Mouse (Mus musculus): Measurements from ENCODE around the gene Kcnk16. TPM values are rescaled to one million over a fixed set of nuclear protein-coding genes. Genes with fewer than 3 reads are reported as not detected.
A peak's percentile ranks its signal among the peaks of the same experiment; 100 is the strongest.
"Not testable (repeated sequence)": the region's sequence is repeated elsewhere in the genome, so short reads cannot be mapped to it uniquely, and the experiment has no call there.

Gene Kcnk16
- not detected in 2 replicates for polyA plus RNA-seq (2014; fragmentation: Nextera tagmentation; extraction: Ambion mirVana)

DNA sequence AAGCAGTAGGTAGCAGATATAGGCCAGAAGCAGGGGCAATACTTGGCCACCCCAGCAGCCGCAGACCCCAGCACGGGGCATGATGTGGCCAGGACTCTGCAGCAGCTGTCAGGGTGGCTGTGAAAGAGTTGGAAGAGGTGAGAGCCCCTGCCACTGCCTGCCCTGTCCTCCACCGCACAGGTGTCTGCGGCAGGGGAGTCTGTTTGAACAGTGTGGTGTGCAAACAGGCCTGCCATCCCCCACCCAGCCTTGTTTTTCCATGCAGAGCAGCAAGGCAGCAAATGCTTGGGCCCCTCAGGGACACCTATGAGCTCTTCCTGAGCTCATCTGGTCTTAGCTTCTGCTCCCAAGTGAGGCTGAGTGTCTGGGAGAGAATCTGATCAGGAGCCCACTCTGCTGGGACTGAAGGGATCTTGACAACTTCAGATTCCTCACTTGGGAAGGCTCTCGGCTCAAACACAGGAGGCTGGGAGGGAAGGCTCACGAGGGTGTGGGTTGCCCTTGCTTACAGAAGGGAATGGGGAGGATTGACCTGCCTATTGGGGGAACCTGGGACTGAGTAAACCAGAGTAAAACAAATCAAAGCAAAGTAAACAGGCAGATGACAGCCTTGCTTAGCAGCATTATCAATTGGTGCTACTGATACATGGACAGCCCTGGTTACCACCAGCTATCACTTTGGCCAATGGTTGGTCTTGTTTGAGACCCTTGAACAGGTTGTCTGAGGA is at the start of gene Kcnk16:
Kcnk16 (minus strand) TSS at position 118 of the 728 bp plus-strand sequence.
- Histone ChIP-seq H3K27me3 (ENCODE audit: control insufficient read depth, insufficient read depth, low read length) (0 out of 2 replicates have a peak, but pooled peaks cover under 1% of the 10 kb centered on the region), H3K27ac (ENCODE audit: low read depth, low read length) (no peak within 1 kb of the TSS), H3K4me3 (ENCODE audit: low read depth, low read length) (no peak within 1 kb of the TSS), H3K4me2 (no peak within 1 kb of the TSS), H3K4me1 (ENCODE audit: control insufficient read depth, insufficient read depth, low read length) (no peaks in the 10 kb centered on the region), H3K9ac (ENCODE audit: low read depth, low read length) (no peak within 1 kb of the TSS), H3K36me3 (ENCODE audit: control insufficient read depth, insufficient read depth, low read length) (no peaks in the 10 kb centered on the region), H3K9me3 (replicated peaks; ENCODE audit: control insufficient read depth, low read length) (0 out of 2 replicates have a peak, but pooled peaks cover 2% of the 10 kb centered on the region)
- no peak; the same call in 1 of the 2 replicates for ATAC-seq (replicated peaks; ENCODE audit: insufficient number of reproducible peaks, low FRiP score, low TSS enrichment)
- 59% methylated on average over 6 of the region's 6 CpGs for WGBS (ENCODE audit: insufficient replicate concordance)

GRCm38 (mm10) chr14:20315137-20315536 is 46.1 kb upstream of the Kcnk16 start:
- peaks cover 8% of the 10 kb centered on the region for H3K36me3 ChIP-seq (ENCODE audit: control insufficient read depth, insufficient read depth, low read length)

DNA sequence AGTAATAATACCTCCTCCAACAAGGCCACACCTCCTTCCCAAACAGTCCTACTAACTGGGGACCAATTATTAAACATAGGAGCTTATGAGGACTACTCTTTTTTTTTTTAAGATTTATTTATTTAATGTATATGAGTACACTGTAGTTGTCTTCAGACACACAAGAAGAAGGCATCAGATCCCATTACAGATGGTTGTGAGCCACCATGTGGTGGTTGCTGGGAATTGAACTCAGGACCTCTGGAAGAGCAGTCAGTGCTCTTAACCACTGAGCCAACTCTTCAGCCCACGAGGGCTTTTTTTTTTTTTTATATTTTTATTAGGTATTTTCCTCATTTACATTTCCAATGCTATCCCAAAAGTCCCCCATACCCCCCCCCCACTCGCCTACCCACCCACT is 36.1 kb upstream of the Kcnk16 start:
- H3K9me3 ChIP-seq (replicated peaks; ENCODE audit: control insufficient read depth, low read length); H3K4me1 ChIP-seq (ENCODE audit: control insufficient read depth, insufficient read depth, low read length); H3K9ac ChIP-seq (ENCODE audit: low read depth, low read length); H3K27me3 ChIP-seq (ENCODE audit: control insufficient read depth, insufficient read depth, low read length); ATAC-seq (replicated peaks; ENCODE audit: insufficient number of reproducible peaks, low FRiP score, low TSS enrichment); H3K4me2 ChIP-seq; H3K27ac ChIP-seq (ENCODE audit: low read depth, low read length); H3K4me3 ChIP-seq (ENCODE audit: low read depth, low read length); H3K36me3 ChIP-seq (ENCODE audit: control insufficient read depth, insufficient read depth, low read length): not testable (repeated sequence)
- WGBS (ENCODE audit: insufficient replicate concordance) = 73% methylated on average over 2 of the region's 2 CpGs

More at GRCm38 (mm10) chr14:20315137-20315536, 46.1 kb upstream of the Kcnk16 start:
- no peak overlapping the region for H3K9ac ChIP-seq (ENCODE audit: low read depth, low read length)
- no peaks in the 10 kb centered on the region for H3K27me3 ChIP-seq (ENCODE audit: control insufficient read depth, insufficient read depth, low read length)
- H3K4me3 ChIP-seq (ENCODE audit: low read depth, low read length) = no peak overlapping the region
- WGBS (ENCODE audit: insufficient replicate concordance) = 75% methylated on average over 1 of the region's 1 CpGs
- no peaks in the 10 kb centered on the region for H3K9me3 ChIP-seq (replicated peaks; ENCODE audit: control insufficient read depth, low read length)
- no peaks in the 10 kb centered on the region for H3K4me1 ChIP-seq (ENCODE audit: control insufficient read depth, insufficient read depth, low read length)
- no peak overlapping the region for H3K4me2 ChIP-seq
- H3K27ac ChIP-seq (ENCODE audit: low read depth, low read length) = no peak overlapping the region
- no peak for ATAC-seq (replicated peaks; ENCODE audit: insufficient number of reproducible peaks, low FRiP score, low TSS enrichment)

GRCm38 (mm10) chr14:20298131-20298530 is 29.1 kb upstream of the Kcnk16 start:
- H3K4me3 ChIP-seq (ENCODE audit: low read depth, low read length) = no peak overlapping the region
- H3K9me3 ChIP-seq (replicated peaks; ENCODE audit: control insufficient read depth, low read length) = no peaks in the 10 kb centered on the region
- 81% methylated on average over 3 of the region's 3 CpGs for WGBS (ENCODE audit: insufficient replicate concordance)
- no peaks in the 10 kb centered on the region for H3K36me3 ChIP-seq (ENCODE audit: control insufficient read depth, insufficient read depth, low read length)
- no peaks in the 10 kb centered on the region for H3K27me3 ChIP-seq (ENCODE audit: control insufficient read depth, insufficient read depth, low read length)
- ATAC-seq (replicated peaks; ENCODE audit: insufficient number of reproducible peaks, low FRiP score, low TSS enrichment) = no peak
- no peak overlapping the region for H3K4me2 ChIP-seq
- 0 out of 2 replicates have a peak, but pooled peaks cover 2% of the 10 kb centered on the region for H3K4me1 ChIP-seq (ENCODE audit: control insufficient read depth, insufficient read depth, low read length)
- no peak overlapping the region for H3K27ac ChIP-seq (ENCODE audit: low read depth, low read length)
- H3K9ac ChIP-seq (ENCODE audit: low read depth, low read length) = no peak overlapping the region

GRCm38 (mm10) chr14:20297616-20298015 is 28.6 kb upstream of the Kcnk16 start:
- Histone ChIP-seq H3K4me2 (no peak overlapping the region), H3K4me3 (ENCODE audit: low read depth, low read length) (no peak overlapping the region), H3K4me1 (ENCODE audit: control insufficient read depth, insufficient read depth, low read length) (0 out of 2 replicates have a peak, but pooled peaks cover 2% of the 10 kb centered on the region), H3K9ac (ENCODE audit: low read depth, low read length) (no peak overlapping the region), H3K27me3 (ENCODE audit: control insufficient read depth, insufficient read depth, low read length) (no peaks in the 10 kb centered on the region), H3K27ac (ENCODE audit: low read depth, low read length) (no peak overlapping the region), H3K9me3 (replicated peaks; ENCODE audit: control insufficient read depth, low read length) (no peaks in the 10 kb centered on the region), H3K36me3 (ENCODE audit: control insufficient read depth, insufficient read depth, low read length) (no peaks in the 10 kb centered on the region)
- no peak for ATAC-seq (replicated peaks; ENCODE audit: insufficient number of reproducible peaks, low FRiP score, low TSS enrichment)
- WGBS (ENCODE audit: insufficient replicate concordance) = 84% methylated on average over 3 of the region's 3 CpGs

DNA sequence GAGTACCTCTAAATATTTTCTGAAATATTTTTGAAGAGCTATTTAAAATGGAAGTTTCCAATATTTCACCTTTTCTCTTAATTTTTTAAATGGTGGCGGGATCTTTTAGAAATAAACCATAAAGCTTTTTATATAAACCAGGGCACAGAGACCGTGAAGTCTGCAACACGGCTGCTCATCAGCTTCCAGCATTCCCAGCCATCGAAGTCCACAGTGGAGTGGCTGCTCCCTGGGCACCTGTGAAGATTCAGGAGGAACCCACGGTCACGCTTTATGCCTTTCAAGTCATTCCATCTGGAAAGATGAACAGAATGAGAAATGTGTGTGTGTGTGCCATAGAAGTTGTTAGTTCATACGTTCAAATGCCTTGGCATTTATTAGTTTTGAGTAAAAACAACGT is 25.9 kb upstream of the Kcnk16 start:
- Histone ChIP-seq H3K4me2 (peak overlapping the region; percentile 72), H3K27ac (ENCODE audit: low read depth, low read length) (no peak overlapping the region), H3K4me3 (ENCODE audit: low read depth, low read length) (peak overlapping the region; percentile 65), H3K9me3 (replicated peaks; ENCODE audit: control insufficient read depth, low read length) (no peaks in the 10 kb centered on the region), H3K4me1 (ENCODE audit: control insufficient read depth, insufficient read depth, low read length) (0 out of 2 replicates have a peak, but pooled peaks cover 2% of the 10 kb centered on the region), H3K27me3 (ENCODE audit: control insufficient read depth, insufficient read depth, low read length) (no peaks in the 10 kb centered on the region), H3K9ac (ENCODE audit: low read depth, low read length) (peak overlapping the region; percentile 75), H3K36me3 (ENCODE audit: control insufficient read depth, insufficient read depth, low read length) (no peaks in the 10 kb centered on the region)
- 49% methylated on average over 8 of the region's 8 CpGs for WGBS (ENCODE audit: insufficient replicate concordance)
- ATAC-seq (replicated peaks; ENCODE audit: insufficient number of reproducible peaks, low FRiP score, low TSS enrichment) = no peak

GRCm38 (mm10) chr14:20294117-20294892 is 25.3 kb upstream of the Kcnk16 start, which contains the start of gene Nudt13:
Gene Nudt13, plus strand, starts transcription at chr14:20294697.
- Histone ChIP-seq H3K4me2 (peak within 1 kb of the TSS; percentile 72), H3K27me3 (ENCODE audit: control insufficient read depth, insufficient read depth, low read length) (no peaks in the 10 kb centered on the region), H3K9ac (ENCODE audit: low read depth, low read length) (peak within 1 kb of the TSS; percentile 75), H3K4me3 (ENCODE audit: low read depth, low read length) (peak within 1 kb of the TSS; percentile 65), H3K27ac (ENCODE audit: low read depth, low read length) (no peak within 1 kb of the TSS), H3K4me1 (ENCODE audit: control insufficient read depth, insufficient read depth, low read length) (0 out of 2 replicates have a peak, but pooled peaks cover 2% of the 10 kb centered on the region), H3K36me3 (ENCODE audit: control insufficient read depth, insufficient read depth, low read length) (no peaks in the 10 kb centered on the region), H3K9me3 (replicated peaks; ENCODE audit: control insufficient read depth, low read length) (no peaks in the 10 kb centered on the region)
- peak; percentile 90 for ATAC-seq (replicated peaks; ENCODE audit: insufficient number of reproducible peaks, low FRiP score, low TSS enrichment)
- WGBS (ENCODE audit: insufficient replicate concordance) = 22% methylated on average over 14 of the region's 14 CpGs

GRCm38 (mm10) chr14:20291391-20291790 is 22.4 kb upstream of the Kcnk16 start:
- 0 out of 2 replicates have a peak, but pooled peaks cover 2% of the 10 kb centered on the region for H3K4me1 ChIP-seq (ENCODE audit: control insufficient read depth, insufficient read depth, low read length)
- H3K4me3 ChIP-seq (ENCODE audit: low read depth, low read length) = no peak overlapping the region
- no peaks in the 10 kb centered on the region for H3K36me3 ChIP-seq (ENCODE audit: control insufficient read depth, insufficient read depth, low read length)
- 50% methylated on average over 4 of the region's 4 CpGs for WGBS (ENCODE audit: insufficient replicate concordance)
- H3K4me2 ChIP-seq = no peak overlapping the region
- no peaks in the 10 kb centered on the region for H3K27me3 ChIP-seq (ENCODE audit: control insufficient read depth, insufficient read depth, low read length)
- no peak overlapping the region for H3K27ac ChIP-seq (ENCODE audit: low read depth, low read length)
- no peaks in the 10 kb centered on the region for H3K9me3 ChIP-seq (replicated peaks; ENCODE audit: control insufficient read depth, low read length)
- no peak overlapping the region for H3K9ac ChIP-seq (ENCODE audit: low read depth, low read length)
- ATAC-seq (replicated peaks; ENCODE audit: insufficient number of reproducible peaks, low FRiP score, low TSS enrichment) = no peak
